Mouse (Mus musculus): ENCODE results near the gene H2-DMb2. TPM values are rescaled to one million over a fixed set of nuclear protein-coding genes. Genes with fewer than 3 reads are reported as not detected.

The H2-DMb2 gene
- polyA plus RNA-seq, 1 experiment = 0.52 TPM

GRCm38 (mm10) chr17:34187261-34187916, 44.3 kb downstream of the H2-DMb2 start, which contains the start of the genes Tap1 and Psmb9:
Gene Tap1, plus strand, starts transcription at chr17:34187553.
Gene Psmb9, minus strand, starts transcription at chr17:34187764.
- under 1% methylated on average over 46 of the region's 46 CpGs for WGBS
- H3K27ac ChIP-seq (ENCODE audit: insufficient read depth, low read length) = no peak within 1 kb of the TSS

GRCm38 (mm10) chr17:34188010-34188409, 44.9 kb downstream of the H2-DMb2 start:
- peaks cover 2% of the 10 kb centered on the region; the same call in 1 of the 2 replicates for H3K27me3 ChIP-seq (ENCODE audit: control insufficient read depth, insufficient read depth, low read length)
- no peaks in the 10 kb centered on the region for H3K4me1 ChIP-seq (ENCODE audit: control insufficient read depth, insufficient read depth, low read length)
- DNase-seq = no peak
- WGBS = 2% methylated on average over 20 of the region's 20 CpGs
- H3K27ac ChIP-seq (ENCODE audit: insufficient read depth, low read length) = no peak overlapping the region
- H3K4me3 ChIP-seq (replicated peaks; ENCODE audit: insufficient read depth, low read depth, low read length) = no peak overlapping the region
- no peak for TF ChIP-seq CTCF (IDR thresholded peaks at IDR 0.05; ENCODE audit: borderline replicate concordance, insufficient read depth, low read depth, low read length)
- TF ChIP-seq POLR2A (IDR thresholded peaks at IDR 0.05; ENCODE audit: borderline replicate concordance, insufficient read depth, low read length) = no peak

More at GRCm38 (mm10) chr17:34187261-34187916, 44.3 kb downstream of the H2-DMb2 start, which contains the start of the genes Tap1 and Psmb9:
- TF ChIP-seq CTCF (IDR thresholded peaks at IDR 0.05; ENCODE audit: borderline replicate concordance, insufficient read depth, low read depth, low read length) (no peak), POLR2A (IDR thresholded peaks at IDR 0.05; ENCODE audit: borderline replicate concordance, insufficient read depth, low read length) (no peak)
- Histone ChIP-seq H3K27me3 (ENCODE audit: control insufficient read depth, insufficient read depth, low read length) (peaks cover 2% of the 10 kb centered on the region; the same call in 1 of the 2 replicates), H3K4me1 (ENCODE audit: control insufficient read depth, insufficient read depth, low read length) (no peaks in the 10 kb centered on the region), H3K4me3 (replicated peaks; ENCODE audit: insufficient read depth, low read depth, low read length) (peak within 1 kb of the TSS; percentile 56)
- peak; percentile 85 to 88 for DNase-seq

- Histone ChIP-seq H3K4me1 (ENCODE audit: control insufficient read depth, insufficient read depth, low read length) (no peaks in the 10 kb centered on the region), H3K27ac (ENCODE audit: insufficient read depth, low read length) (no peak overlapping the region), H3K4me3 (replicated peaks; ENCODE audit: insufficient read depth, low read depth, low read length) (no peak overlapping the region), H3K27me3 (ENCODE audit: control insufficient read depth, insufficient read depth, low read length) (peaks cover 2% of the 10 kb centered on the region; the same call in 1 of the 2 replicates)
- 82% methylated on average over 6 of the region's 6 CpGs for WGBS
- DNase-seq = no peak
- TF ChIP-seq CTCF (IDR thresholded peaks at IDR 0.05; ENCODE audit: borderline replicate concordance, insufficient read depth, low read depth, low read length) (no peak), POLR2A (IDR thresholded peaks at IDR 0.05; ENCODE audit: borderline replicate concordance, insufficient read depth, low read length) (no peak)
Observed at GRCm38 (mm10) chr17:34188986-34189385, 45.9 kb downstream of the H2-DMb2 start.

GRCm38 (mm10) chr17:34192852-34193251, 49.7 kb downstream of the H2-DMb2 start:
- no peak for TF ChIP-seq CTCF (IDR thresholded peaks at IDR 0.05; ENCODE audit: borderline replicate concordance, insufficient read depth, low read depth, low read length)
- TF ChIP-seq POLR2A (IDR thresholded peaks at IDR 0.05; ENCODE audit: borderline replicate concordance, insufficient read depth, low read length) = no peak
- H3K27me3 ChIP-seq (ENCODE audit: control insufficient read depth, insufficient read depth, low read length) = peaks cover 2% of the 10 kb centered on the region; the same call in 1 of the 2 replicates
- 26% methylated on average over 16 of the region's 16 CpGs for WGBS

GRCm38 (mm10) chr17:34193468-34193867, 50.4 kb downstream of the H2-DMb2 start:
- no peaks in the 10 kb centered on the region for H3K27me3 ChIP-seq (ENCODE audit: control insufficient read depth, insufficient read depth, low read length)
- H3K27ac ChIP-seq (ENCODE audit: insufficient read depth, low read length) = no peak overlapping the region
- DNase-seq = no peak
- 59% methylated on average over 8 of the region's 8 CpGs for WGBS
- H3K4me1 ChIP-seq (ENCODE audit: control insufficient read depth, insufficient read depth, low read length) = no peaks in the 10 kb centered on the region
- TF ChIP-seq CTCF (IDR thresholded peaks at IDR 0.05; ENCODE audit: borderline replicate concordance, insufficient read depth, low read depth, low read length) (no peak), POLR2A (IDR thresholded peaks at IDR 0.05; ENCODE audit: borderline replicate concordance, insufficient read depth, low read length) (no peak)
- H3K4me3 ChIP-seq (replicated peaks; ENCODE audit: insufficient read depth, low read depth, low read length) = no peak overlapping the region

More at GRCm38 (mm10) chr17:34192852-34193251, 49.7 kb downstream of the H2-DMb2 start:
- Histone ChIP-seq H3K27ac (ENCODE audit: insufficient read depth, low read length) (no peak overlapping the region), H3K4me3 (replicated peaks; ENCODE audit: insufficient read depth, low read depth, low read length) (no peak overlapping the region), H3K4me1 (ENCODE audit: control insufficient read depth, insufficient read depth, low read length) (no peaks in the 10 kb centered on the region)
- no peak for DNase-seq

- Histone ChIP-seq H3K27me3 (ENCODE audit: control insufficient read depth, insufficient read depth, low read length) (no peaks in the 10 kb centered on the region), H3K4me1 (ENCODE audit: control insufficient read depth, insufficient read depth, low read length) (no peaks in the 10 kb centered on the region), H3K27ac (ENCODE audit: insufficient read depth, low read length) (no peak overlapping the region), H3K4me3 (replicated peaks; ENCODE audit: insufficient read depth, low read depth, low read length) (no peak overlapping the region)
- 88% methylated on average over 4 of the region's 4 CpGs for WGBS
- no peak for DNase-seq
- TF ChIP-seq POLR2A (IDR thresholded peaks at IDR 0.05; ENCODE audit: borderline replicate concordance, insufficient read depth, low read length) = no peak
- TF ChIP-seq CTCF (IDR thresholded peaks at IDR 0.05; ENCODE audit: borderline replicate concordance, insufficient read depth, low read depth, low read length) = no peak
Observed at GRCm38 (mm10) chr17:34194723-34195122, 51.6 kb downstream of the H2-DMb2 start.

GRCm38 (mm10) chr17:34196491-34196890, 53.4 kb downstream of the H2-DMb2 start:
- H3K27ac ChIP-seq (ENCODE audit: insufficient read depth, low read length) = no peak overlapping the region
- no peak overlapping the region for H3K4me3 ChIP-seq (replicated peaks; ENCODE audit: insufficient read depth, low read depth, low read length)
- TF ChIP-seq POLR2A (IDR thresholded peaks at IDR 0.05; ENCODE audit: borderline replicate concordance, insufficient read depth, low read length) = no peak
- no peak for TF ChIP-seq CTCF (IDR thresholded peaks at IDR 0.05; ENCODE audit: borderline replicate concordance, insufficient read depth, low read depth, low read length)
- WGBS = 55% methylated on average over 12 of the region's 12 CpGs
- H3K27me3 ChIP-seq (ENCODE audit: control insufficient read depth, insufficient read depth, low read length) = no peaks in the 10 kb centered on the region
- no peaks in the 10 kb centered on the region for H3K4me1 ChIP-seq (ENCODE audit: control insufficient read depth, insufficient read depth, low read length)
- no peak for DNase-seq

Measured in cerebellum, adult 2 months (tissue).